Mouse (Mus musculus) forebrain, embryonic 14.5 days (tissue): ENCODE results near the gene Amhr2. TPM values are rescaled to one million over a fixed set of nuclear protein-coding genes. Genes with fewer than 3 reads are reported as not detected.
A peak's percentile ranks its signal among the peaks of the same experiment; 100 is the strongest.

Experiments used
- ATAC-seq: fragments of 200-750 bp; cut with Nextera tagmentation; 2 replicates; pipeline ENCODE4 v1.8.0; 2017; ENCODE audit warnings: mild to moderate bottlenecking, moderate library complexity
- DNase-seq: peaks from one replicate; pipeline ENCODE4 v3.0.0-alpha.2; 2015; ENCODE audit warnings: low spot score
- H3K27ac ChIP-seq: fragments of 300-500 bp; sonication (generic); 2 replicates; pipeline ENCODE4 v1.5.1; 2014; ENCODE audit warnings: low read depth, mild to moderate bottlenecking, control low read depth, low read length, moderate library complexity
- H3K27me3 ChIP-seq: fragments of 300-500 bp; sonication (generic); replicated peaks from 2 replicates; pipeline ENCODE4 v1.6.1; 2014; ENCODE audit warnings: low read length, control low read depth, mixed read lengths; ENCODE audit not compliant: control insufficient read depth, insufficient read depth
- H3K36me3 ChIP-seq: fragments of 300-500 bp; sonication (generic); 2 replicates; pipeline ENCODE4 v1.6.1; 2014; ENCODE audit warnings: low read length, control low read depth; ENCODE audit not compliant: control insufficient read depth, insufficient read depth
- H3K4me1 ChIP-seq: fragments of 300-500 bp; sonication (generic); 2 replicates; pipeline ENCODE4 v1.6.1; 2014; ENCODE audit warnings: antibody characterized with exemption, low read length, control low read depth; ENCODE audit not compliant: control insufficient read depth, insufficient read depth
- H3K4me2 ChIP-seq: fragments of 300-500 bp; sonication (generic); 2 replicates; pipeline ENCODE4 v1.6.1; 2014; ENCODE audit warnings: mild to moderate bottlenecking, control low read depth, low read length
- H3K4me3 ChIP-seq: fragments of 300-500 bp; sonication (generic); 2 replicates; pipeline ENCODE4 v1.5.1; 2014; ENCODE audit warnings: low read depth, low read length, control low read depth
- H3K9ac ChIP-seq: fragments of 300-500 bp; sonication (generic); 2 replicates; pipeline ENCODE4 v1.6.1; 2014; ENCODE audit warnings: mild to moderate bottlenecking, low read length, control low read depth, moderate library complexity
- H3K9me3 ChIP-seq: fragments of 300-500 bp; sonication (generic); replicated peaks from 2 replicates; pipeline ENCODE4 v1.6.1; 2016; ENCODE audit warnings: low read length, control low read depth, mixed read lengths; ENCODE audit not compliant: control insufficient read depth
- WGBS: fragments of 180-500 bp; shearing (Covaris S2); extraction: QIAGEN DNeasy Blood & Tissue Kit; methylation state at CpG from one replicate; pipeline ENCODE4 v1.1.7; 2014; 5-methylcytosine and 5-hydroxymethylcytosine counted together
- polyA plus RNA-seq: library from polyadenylated mRNA; unstranded; fragments of >200 nt; fragmentation: Nextera tagmentation; extraction: Ambion mirVana; gene quantifications from 2 replicates; pipeline ENCODE4 v1.2.1, GENCODE M21; 2014

The Amhr2 gene
- polyA plus RNA-seq: 0.11 and 0.25 TPM in 2 replicates

GRCm38 (mm10) chr15:102445146-102445545, at the start of gene Amhr2:
Amhr2 (plus strand) TSS chr15:102445367.
- no peaks in the 10 kb centered on the region for H3K9me3 ChIP-seq
- H3K36me3 ChIP-seq: no peaks in the 10 kb centered on the region
- no peak within 1 kb of the TSS for H3K9ac ChIP-seq
- ATAC-seq (no peak), DNase-seq (no peak)
- no peak within 1 kb of the TSS for H3K4me3 ChIP-seq
- 67% methylated on average over 8 of the region's 8 CpGs for WGBS
- H3K4me1 ChIP-seq: no peaks in the 10 kb centered on the region
- no peak within 1 kb of the TSS for H3K27ac ChIP-seq
- H3K4me2 ChIP-seq: no peak within 1 kb of the TSS
- H3K27me3 ChIP-seq: no peaks in the 10 kb centered on the region

DNA sequence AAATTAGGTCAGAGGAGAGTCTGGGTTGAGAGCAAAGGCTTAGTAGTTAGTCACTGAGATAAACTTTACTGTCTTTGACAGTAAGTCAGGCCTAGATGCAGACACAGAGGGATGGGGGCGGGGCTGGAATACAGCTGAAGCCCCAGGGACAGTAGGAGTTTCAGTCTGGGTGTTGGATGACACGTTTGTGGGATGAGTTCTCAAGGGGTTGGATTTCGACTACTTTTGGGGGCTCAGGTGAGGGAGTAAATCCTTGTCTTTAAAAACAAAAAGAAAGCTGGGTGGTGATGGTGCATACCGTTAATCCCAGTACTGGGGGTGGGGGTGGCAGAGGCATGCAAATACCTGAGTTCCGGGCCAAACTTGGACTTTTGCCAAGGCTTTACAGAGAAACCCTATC, 46.5 kb upstream of the Amhr2 start:
- Histone ChIP-seq H3K9me3 (no peaks in the 10 kb centered on the region), H3K36me3 (no peaks in the 10 kb centered on the region), H3K4me2 (no peak overlapping the region), H3K4me1 (peaks cover 6% of the 10 kb centered on the region; the same call in 1 of the 2 replicates), H3K4me3 (no peak overlapping the region), H3K9ac (no peak overlapping the region), H3K27ac (no peak overlapping the region), H3K27me3 (no peaks in the 10 kb centered on the region)
- no peak for DNase-seq
- ATAC-seq: no peak
- 24% methylated on average over 5 of the region's 5 CpGs for WGBS

GRCm38 (mm10) chr15:102399229-102400221, 45.6 kb upstream of the Amhr2 start:
- H3K36me3 ChIP-seq: no peaks in the 10 kb centered on the region
- H3K4me2 ChIP-seq: peak overlapping the region; percentile 67
- DNase-seq (peak; percentile 60), ATAC-seq (peak; percentile 66)
- H3K9ac ChIP-seq: peak overlapping the region; percentile 59
- H3K4me3 ChIP-seq: peak overlapping the region; percentile 37
- WGBS: 5% methylated on average over 34 of the region's 34 CpGs
- H3K4me1 ChIP-seq: peaks cover 6% of the 10 kb centered on the region; the same call in 1 of the 2 replicates
- no peak overlapping the region for H3K27ac ChIP-seq
- H3K27me3 ChIP-seq: no peaks in the 10 kb centered on the region
- no peaks in the 10 kb centered on the region for H3K9me3 ChIP-seq

DNA sequence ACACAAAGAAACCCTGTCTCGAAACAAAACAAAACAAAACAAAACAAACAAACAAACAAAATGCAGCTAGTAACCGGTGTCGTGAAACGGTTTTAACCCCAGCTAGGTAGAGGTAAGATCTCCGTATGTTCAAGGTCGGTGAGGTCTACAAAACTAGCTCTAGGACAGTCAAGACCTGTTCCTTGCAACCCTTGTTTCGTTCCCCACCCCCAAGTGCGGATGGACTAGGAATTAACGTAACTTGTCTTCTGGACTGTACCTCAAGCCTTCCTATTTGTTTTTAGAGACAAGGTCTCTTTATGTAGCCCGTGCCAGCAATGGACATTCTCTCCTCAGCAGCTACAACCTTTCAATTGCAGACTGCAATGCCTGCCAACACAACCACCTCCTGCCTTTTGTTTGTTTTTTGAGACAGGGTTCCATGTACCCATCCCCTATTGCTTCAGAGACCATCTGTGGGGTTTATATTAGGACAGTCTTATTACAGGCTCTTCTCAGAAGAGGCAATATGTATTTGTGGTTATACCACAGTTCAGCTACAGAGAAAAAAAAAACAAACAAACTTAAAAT, 44.6 kb upstream of the Amhr2 start:
- Histone ChIP-seq H3K36me3 (no peaks in the 10 kb centered on the region), H3K27me3 (no peaks in the 10 kb centered on the region), H3K9ac (no peak overlapping the region), H3K4me2 (no peak overlapping the region), H3K9me3 (no peaks in the 10 kb centered on the region), H3K27ac (no peak overlapping the region), H3K4me3 (no peak overlapping the region), H3K4me1 (peaks cover 6% of the 10 kb centered on the region; the same call in 1 of the 2 replicates)
- DNase-seq (no peak), ATAC-seq (no peak)
- 85% methylated on average over 10 of the region's 10 CpGs for WGBS

DNA sequence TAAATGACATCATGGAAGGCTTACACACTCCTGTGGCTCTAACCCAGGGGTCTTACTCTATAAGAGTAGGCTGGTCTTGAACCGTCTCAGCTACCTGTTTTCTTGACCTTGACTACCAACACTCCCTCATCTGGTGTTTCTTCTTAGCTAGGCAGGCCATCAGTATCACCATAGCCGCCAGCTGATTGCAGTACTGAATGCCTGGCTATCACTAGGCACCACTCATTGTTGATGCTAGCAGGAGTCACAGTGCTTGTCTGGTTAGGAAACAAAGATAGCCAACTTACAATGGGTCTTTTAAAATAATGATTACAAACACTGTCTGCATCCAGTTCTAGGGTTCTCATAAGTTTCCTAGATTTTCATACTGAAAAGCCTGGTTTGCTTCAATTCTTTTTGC, 43.9 kb upstream of the Amhr2 start:
- no peak overlapping the region for H3K9ac ChIP-seq
- no peak overlapping the region for H3K4me2 ChIP-seq
- no peak overlapping the region for H3K4me3 ChIP-seq
- no peaks in the 10 kb centered on the region for H3K36me3 ChIP-seq
- H3K27ac ChIP-seq: no peak overlapping the region
- peaks cover 6% of the 10 kb centered on the region; the same call in 1 of the 2 replicates for H3K4me1 ChIP-seq
- no peaks in the 10 kb centered on the region for H3K27me3 ChIP-seq
- no peaks in the 10 kb centered on the region for H3K9me3 ChIP-seq
- DNase-seq (no peak), ATAC-seq (no peak)
- WGBS: 72% methylated on average over 2 of the region's 2 CpGs

- no peaks in the 10 kb centered on the region for H3K27me3 ChIP-seq
- H3K4me3 ChIP-seq: no peak overlapping the region
- no peak overlapping the region for H3K4me2 ChIP-seq
- ATAC-seq: no peak
- H3K36me3 ChIP-seq: no peaks in the 10 kb centered on the region
- no peak overlapping the region for H3K9ac ChIP-seq
- 93% methylated on average over 3 of the region's 3 CpGs for WGBS
- no peak overlapping the region for H3K27ac ChIP-seq
- DNase-seq: no peak
- no peaks in the 10 kb centered on the region for H3K9me3 ChIP-seq
- peaks cover 9% of the 10 kb centered on the region; the same call in 1 of the 2 replicates for H3K4me1 ChIP-seq
These were observed 43.0 kb upstream of the Amhr2 start for GRCm38 (mm10) chr15:102402210-102402609.

- peaks cover 19% of the 10 kb centered on the region for H3K4me1 ChIP-seq
- H3K36me3 ChIP-seq: peaks cover 23% of the 10 kb centered on the region
- peak overlapping the region; percentile 54 for H3K4me2 ChIP-seq
- H3K27ac ChIP-seq: peak overlapping the region; percentile 99
- H3K9me3 ChIP-seq: no peaks in the 10 kb centered on the region
- 16% methylated on average over 34 of the region's 34 CpGs for WGBS
- ATAC-seq (no peak), DNase-seq (no peak)
- peak overlapping the region; percentile 49 for H3K4me3 ChIP-seq
- H3K9ac ChIP-seq: peak overlapping the region; percentile 76
- no peaks in the 10 kb centered on the region for H3K27me3 ChIP-seq
These were observed 40.3 kb upstream of the Amhr2 start for GRCm38 (mm10) chr15:102404608-102405488.

- Histone ChIP-seq H3K27me3 (no peaks in the 10 kb centered on the region), H3K27ac (peak within 1 kb of the TSS; percentile 99), H3K9me3 (no peaks in the 10 kb centered on the region), H3K4me1 (peaks cover 25% of the 10 kb centered on the region), H3K4me3 (peak within 1 kb of the TSS; percentile 80), H3K4me2 (peak within 1 kb of the TSS; percentile 56), H3K9ac (peak within 1 kb of the TSS; percentile 87), H3K36me3 (peaks cover 31% of the 10 kb centered on the region)
- peak; percentile 98 for ATAC-seq
- peak; percentile 100 for DNase-seq
- under 1% methylated on average over 35 of the region's 38 CpGs for WGBS
These were observed 39.5 kb upstream of the Amhr2 start, which contains the start of gene Sp1 for GRCm38 (mm10) chr15:102405489-102406195. Sp1 (plus strand) TSS chr15:102406143.
